9 mouse cellular contexts compared by ENCODE assay signal in genomic region chr9:120656976-120657375, GRCm38 (mm10).
A peak's percentile ranks its signal among the peaks of the same experiment; 100 is the strongest.
DNase-seq lines count a peak whose midpoint lies in the region; ATAC-seq and TF ChIP-seq lines count a peak whose summit lies in the region.
"Had no signal": no experiment of that assay in that cellular context is flagged by ENCODE, and none has a peak within 500 bp of the region (broad histone marks: within the 10 kb centered on the region; RNA-seq: fewer than 3 reads in every experiment).

No protein-coding gene starts in this region.

- no peak overlapping the region for H3K4me2 ChIP-seq in hindbrain, embryonic 11.5 days (replicated peaks; ENCODE audit: low read depth, low read length)
- no peak overlapping the region for H3K4me2 ChIP-seq in hindbrain, embryonic 16.5 days (ENCODE audit: low read length)
- no peak overlapping the region for H3K4me2 ChIP-seq in liver, postnatal 0 days (ENCODE audit: low read depth, low read length)
- H3K4me2 ChIP-seq: liver, embryonic 13.5 days had no signal

- H3K4me3 ChIP-seq in hindbrain, embryonic 11.5 days (ENCODE audit: low read depth, low read length): no peak overlapping the region
- H3K4me3 ChIP-seq in hindbrain, embryonic 16.5 days (ENCODE audit: low read length): no peak overlapping the region
- no peak overlapping the region for H3K4me3 ChIP-seq in liver, postnatal 0 days (ENCODE audit: low read depth, low read length)
- H3K4me3 ChIP-seq: liver, embryonic 13.5 days had no signal

- peaks cover 3% of the 10 kb centered on the region for H3K4me1 ChIP-seq in hindbrain, embryonic 11.5 days (replicated peaks; ENCODE audit: control insufficient read depth, insufficient read depth, low read length)
- peaks cover 6% of the 10 kb centered on the region; the same call in 1 of the 2 replicates for H3K4me1 ChIP-seq in hindbrain, embryonic 16.5 days (ENCODE audit: control insufficient read depth, insufficient read depth, low read depth, low read length)
- H3K4me1 ChIP-seq in liver, postnatal 0 days (ENCODE audit: insufficient read depth): no peaks in the 10 kb centered on the region
- H3K4me1 ChIP-seq: liver, embryonic 13.5 days had no signal

- 26% methylated on average over 4 of the region's 6 CpGs for WGBS in hindbrain, embryonic 11.5 days
- WGBS in hindbrain, embryonic 16.5 days: 18% methylated on average over 5 of the region's 6 CpGs
- 9% methylated on average over 4 of the region's 6 CpGs for WGBS in liver, postnatal 0 days (ENCODE audit: insufficient replicate concordance)

- no peaks in the 10 kb centered on the region for H3K27me3 ChIP-seq in hindbrain, embryonic 11.5 days (ENCODE audit: control insufficient read depth, insufficient read depth, low read length)
- no peaks in the 10 kb centered on the region for H3K27me3 ChIP-seq in hindbrain, embryonic 16.5 days (replicated peaks; ENCODE audit: control insufficient read depth, insufficient read depth, low read length)
- no peaks in the 10 kb centered on the region for H3K27me3 ChIP-seq in liver, postnatal 0 days (ENCODE audit: insufficient read depth, low read length)

- H3K27ac ChIP-seq in hindbrain, embryonic 11.5 days (ENCODE audit: low read depth, low read length): no peak overlapping the region
- H3K27ac ChIP-seq in hindbrain, embryonic 16.5 days (ENCODE audit: low read depth, low read length): no peak overlapping the region
- no peak overlapping the region for H3K27ac ChIP-seq in liver, postnatal 0 days (ENCODE audit: low read depth)
- H3K27ac ChIP-seq: liver, embryonic 13.5 days had no signal

- peak; percentile 74 for DNase-seq in hindbrain, embryonic 11.5 days (ENCODE audit: low spot score)
- DNase-seq in ES-CJ7 (ENCODE audit: low read depth, low spot score): peak; percentile 72
- peak; percentile 21 for DNase-seq in adrenal gland, postnatal 25 days
- peak; percentile 36 for DNase-seq in liver, postnatal 0 days
- peak; percentile 45 to 53 for DNase-seq in thymus, postnatal 36 days
- DNase-seq in layer of hippocampus, adult 9-10 months (ENCODE audit: low spot score): no peak
- DNase-seq: liver, embryonic 13.5 days had no signal

- no peaks in the 10 kb centered on the region for H3K36me3 ChIP-seq in hindbrain, embryonic 11.5 days (ENCODE audit: control insufficient read depth, insufficient read depth, low read length)
- H3K36me3 ChIP-seq in hindbrain, embryonic 16.5 days (ENCODE audit: control insufficient read depth, insufficient read depth, low read length): no peaks in the 10 kb centered on the region
- H3K36me3 ChIP-seq in liver, postnatal 0 days (replicated peaks; ENCODE audit: insufficient read depth, low read length): no peaks in the 10 kb centered on the region
- H3K36me3 ChIP-seq: liver, embryonic 13.5 days had no signal

- TF ChIP-seq CTCF in liver, postnatal 0 days (IDR thresholded peaks at IDR 0.05; ENCODE audit: low read depth): peak; percentile 73

- H3K9me3 ChIP-seq in hindbrain, embryonic 11.5 days (ENCODE audit: control insufficient read depth, low read length): no peaks in the 10 kb centered on the region
- H3K9me3 ChIP-seq in hindbrain, embryonic 16.5 days (ENCODE audit: control insufficient read depth, low read length): no peaks in the 10 kb centered on the region
- H3K9me3 ChIP-seq in liver, postnatal 0 days (ENCODE audit: low read length): no peaks in the 10 kb centered on the region
- H3K9me3 ChIP-seq: liver, embryonic 13.5 days had no signal

- ATAC-seq in hindbrain, embryonic 11.5 days (ENCODE audit: low FRiP score): no peak
- ATAC-seq in hindbrain, embryonic 16.5 days: no peak
- no peak for ATAC-seq in liver, postnatal 0 days
- no peak for ATAC-seq in erythroid progenitor cell, adult 5-6 weeks (replicated peaks; ENCODE audit: low FRiP score, poor library complexity, severe bottlenecking)

- TF ChIP-seq EP300 in liver, postnatal 0 days (IDR thresholded peaks at IDR 0.05; ENCODE audit: low read depth): no peak

- no peak overlapping the region for H3K9ac ChIP-seq in hindbrain, embryonic 11.5 days (ENCODE audit: low read depth, low read length)
- H3K9ac ChIP-seq in hindbrain, embryonic 16.5 days (ENCODE audit: low read depth, low read length): no peak overlapping the region
- H3K9ac ChIP-seq in liver, postnatal 0 days (replicated peaks): no peak overlapping the region
- H3K9ac ChIP-seq: liver, embryonic 13.5 days had no signal
